Mouse (Mus musculus) forebrain, embryonic 16.5 days (tissue): ENCODE data around the gene Phospho1. TPM values are rescaled to one million over a fixed set of nuclear protein-coding genes. Genes with fewer than 3 reads are reported as not detected.
"Not testable (repeated sequence)": the region's sequence is repeated elsewhere in the genome, so short reads cannot be mapped to it uniquely, and the experiment has no call there.

Experiments used
- ATAC-seq: fragments of 200-750 bp; cut with Nextera tagmentation; 2 replicates; pipeline ENCODE4 v1.8.0; 2017; ENCODE audit warnings: mild to moderate bottlenecking, moderate library complexity
- H3K27ac ChIP-seq: fragments of 300-500 bp; sonication (generic); 2 replicates; pipeline ENCODE4 v1.5.1; 2014; ENCODE audit warnings: low read length, control low read depth
- H3K27me3 ChIP-seq: fragments of 300-500 bp; sonication (generic); replicated peaks from 2 replicates; pipeline ENCODE4 v1.6.1; 2014; ENCODE audit warnings: low read length; ENCODE audit not compliant: control insufficient read depth, insufficient read depth
- H3K36me3 ChIP-seq: fragments of 300-500 bp; sonication (generic); 2 replicates; pipeline ENCODE4 v1.6.1; 2014; ENCODE audit not compliant: control insufficient read depth, insufficient read depth
- H3K4me1 ChIP-seq: fragments of 300-500 bp; sonication (generic); replicated peaks from 2 replicates; pipeline ENCODE4 v1.6.1; 2014; ENCODE audit warnings: low read length; ENCODE audit not compliant: control insufficient read depth, insufficient read depth
- H3K4me2 ChIP-seq: fragments of 300-500 bp; sonication (generic); 2 replicates; pipeline ENCODE4 v1.6.1; 2014; ENCODE audit warnings: mild to moderate bottlenecking, low read length, control low read depth
- H3K4me3 ChIP-seq: fragments of 300-500 bp; sonication (generic); replicated peaks from 2 replicates; pipeline ENCODE4 v1.5.1; 2014; ENCODE audit warnings: mild to moderate bottlenecking, low read length, control low read depth
- H3K9ac ChIP-seq: fragments of 300-500 bp; sonication (generic); replicated peaks from 2 replicates; pipeline ENCODE4 v1.6.1; 2014; ENCODE audit warnings: low read depth, low read length, control low read depth
- H3K9me3 ChIP-seq: fragments of 300-500 bp; sonication (generic); 2 replicates; pipeline ENCODE4 v1.6.1; 2016; ENCODE audit warnings: low read length; ENCODE audit not compliant: control insufficient read depth
- WGBS: fragments of 180-500 bp; shearing (Covaris S2); extraction: QIAGEN DNeasy Blood & Tissue Kit; methylation state at CpG from one replicate; pipeline ENCODE4 v1.1.7; 2014; 5-methylcytosine and 5-hydroxymethylcytosine counted together
- polyA plus RNA-seq: library from polyadenylated mRNA; unstranded; fragments of >200 nt; fragmentation: Nextera tagmentation; extraction: Ambion mirVana; gene quantifications from 2 replicates; pipeline ENCODE4 v1.2.1, GENCODE M21; 2015

Phospho1 gene
- polyA plus RNA-seq, 1 experiment from 2014 or later, result not detected

DNA sequence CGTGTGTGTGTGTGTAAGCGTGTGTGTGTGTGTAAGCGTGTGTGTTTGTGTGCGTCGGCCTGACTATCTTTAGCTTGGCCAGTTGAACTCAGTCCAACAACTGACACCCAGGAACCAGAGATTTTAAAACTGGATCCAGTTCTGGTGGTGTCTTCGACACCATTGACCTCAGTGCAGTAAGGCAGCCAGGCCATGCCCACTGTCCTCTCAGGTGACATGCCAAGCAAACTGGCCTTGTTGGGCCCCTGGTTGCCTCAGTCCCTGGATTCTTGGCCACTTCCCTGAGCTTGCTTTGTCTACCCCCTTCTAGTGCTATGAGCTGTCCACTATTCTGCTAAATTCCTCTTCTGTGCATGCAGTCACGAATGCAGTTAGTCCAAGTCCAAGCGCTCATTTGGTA is 37.1 kb downstream of the Phospho1 start:
- no peak for ATAC-seq
- peaks cover 12% of the 10 kb centered on the region for H3K4me1 ChIP-seq
- H3K9me3 ChIP-seq, result no peaks in the 10 kb centered on the region
- H3K27ac ChIP-seq, result no peak overlapping the region
- no peak overlapping the region for H3K9ac ChIP-seq
- H3K27me3 ChIP-seq, result no peaks in the 10 kb centered on the region
- no peak overlapping the region for H3K4me2 ChIP-seq
- H3K36me3 ChIP-seq, result no peaks in the 10 kb centered on the region
- WGBS, result 97% methylated on average over 8 of the region's 8 CpGs
- no peak overlapping the region for H3K4me3 ChIP-seq

DNA sequence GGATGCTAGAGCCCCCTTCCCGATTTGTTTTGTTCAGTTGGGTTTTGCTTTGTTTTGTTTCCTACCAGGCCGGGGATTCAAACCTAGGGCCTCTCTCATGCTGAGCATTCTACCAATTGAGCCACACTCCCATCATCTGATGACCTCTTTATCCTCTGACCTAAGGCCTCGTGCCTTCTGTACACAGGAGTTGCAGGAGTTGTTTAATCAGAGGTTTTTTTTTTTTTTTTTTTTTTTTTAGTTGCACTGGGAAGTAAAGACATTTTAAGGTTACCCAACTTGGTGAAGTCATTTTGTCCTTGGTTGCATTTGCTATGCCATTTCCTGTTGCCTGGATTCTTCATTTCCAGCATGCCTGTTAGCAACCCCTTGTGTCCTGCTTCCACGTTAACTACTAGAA is 45.1 kb downstream of the Phospho1 start:
- Histone ChIP-seq H3K27ac (no peak overlapping the region), H3K9me3 (no peaks in the 10 kb centered on the region), H3K4me1 (no peaks in the 10 kb centered on the region), H3K9ac (no peak overlapping the region), H3K36me3 (no peaks in the 10 kb centered on the region), H3K4me2 (no peak overlapping the region), H3K27me3 (no peaks in the 10 kb centered on the region), H3K4me3 (no peak overlapping the region)
- ATAC-seq, result no peak
- 81% methylated on average over 4 of the region's 4 CpGs for WGBS

DNA sequence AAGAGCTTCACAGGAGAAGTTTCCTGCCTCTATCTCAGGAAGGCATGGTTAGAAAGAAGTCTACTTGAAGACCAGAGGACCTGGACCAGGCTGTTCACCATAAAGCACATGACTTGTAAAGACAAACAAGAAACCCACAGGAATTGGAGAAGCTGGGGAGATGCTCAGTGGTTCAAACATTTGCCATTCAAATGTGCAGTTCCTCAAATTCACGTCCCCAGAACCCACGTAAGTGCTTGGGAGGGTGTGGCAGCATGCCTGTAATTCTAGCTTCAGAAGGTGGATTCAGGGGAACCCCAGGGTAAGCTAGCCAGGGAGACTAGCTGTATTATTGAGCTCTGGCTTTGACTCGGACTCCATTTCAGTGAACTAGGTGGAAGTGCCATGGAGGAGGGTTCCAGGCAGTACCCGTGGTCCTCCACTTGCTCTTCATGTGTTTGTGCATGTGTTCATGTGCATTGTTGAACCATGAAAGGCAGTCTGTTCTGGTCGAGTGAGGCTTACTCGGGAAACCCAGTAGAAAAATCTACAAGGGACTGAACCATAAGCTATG is 45.7 kb downstream of the Phospho1 start:
- H3K27me3 ChIP-seq, result no peaks in the 10 kb centered on the region
- no peak overlapping the region for H3K27ac ChIP-seq
- H3K4me3 ChIP-seq, result no peak overlapping the region
- no peaks in the 10 kb centered on the region for H3K4me1 ChIP-seq
- H3K9ac ChIP-seq, result no peak overlapping the region
- 72% methylated on average over 6 of the region's 6 CpGs for WGBS
- no peak for ATAC-seq
- H3K36me3 ChIP-seq, result no peaks in the 10 kb centered on the region
- H3K9me3 ChIP-seq, result no peaks in the 10 kb centered on the region
- H3K4me2 ChIP-seq, result no peak overlapping the region

DNA sequence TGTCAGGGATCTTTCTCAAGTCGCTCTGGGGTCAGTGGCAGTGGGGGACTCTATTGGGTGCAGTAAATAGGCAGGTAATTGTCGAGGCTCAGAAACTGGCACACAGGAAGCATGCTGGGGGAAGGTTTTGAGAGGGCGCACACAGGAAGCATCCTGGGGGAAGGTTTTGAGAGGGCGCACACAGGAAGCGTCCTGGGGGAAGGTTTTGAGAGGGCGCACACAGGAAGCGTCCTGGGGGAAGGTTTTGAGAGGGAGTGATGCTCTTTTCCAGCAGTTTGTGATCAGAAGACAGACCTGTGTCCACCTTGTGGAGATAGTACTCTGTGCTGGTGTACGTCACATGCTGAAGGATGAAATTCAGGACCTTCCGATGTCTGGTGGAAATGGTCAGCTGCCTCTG is 51.5 kb downstream of the Phospho1 start:
- no peak overlapping the region for H3K4me2 ChIP-seq
- no peaks in the 10 kb centered on the region for H3K9me3 ChIP-seq
- H3K27me3 ChIP-seq, result no peaks in the 10 kb centered on the region
- WGBS, result 26% methylated on average over 9 of the region's 9 CpGs
- H3K4me1 ChIP-seq, result no peaks in the 10 kb centered on the region
- no peak overlapping the region for H3K4me3 ChIP-seq
- no peak for ATAC-seq
- no peak overlapping the region for H3K27ac ChIP-seq
- H3K9ac ChIP-seq, result no peak overlapping the region
- H3K36me3 ChIP-seq, result no peaks in the 10 kb centered on the region

DNA sequence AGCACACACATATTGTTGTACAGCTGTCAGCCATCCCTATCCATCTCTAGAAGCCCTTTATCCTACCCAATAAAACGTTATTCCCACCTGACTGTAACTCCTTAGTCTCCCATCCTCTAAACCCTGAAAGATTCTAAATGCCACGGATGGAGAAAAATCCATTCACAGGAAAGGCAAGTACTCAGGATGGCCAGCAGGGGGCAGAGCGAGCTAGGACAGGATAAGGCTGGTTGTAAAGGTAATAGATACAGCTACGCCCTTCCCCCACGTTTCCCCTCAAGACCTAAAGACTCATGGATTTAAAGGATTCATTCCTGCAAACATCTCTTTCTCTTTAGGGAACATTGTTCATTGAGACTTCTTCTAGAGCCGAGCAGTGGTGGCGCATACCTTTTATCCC is 52.0 kb downstream of the Phospho1 start:
- ATAC-seq, result no peak
- no peak overlapping the region for H3K9ac ChIP-seq
- H3K9me3 ChIP-seq, result no peaks in the 10 kb centered on the region
- no peaks in the 10 kb centered on the region for H3K4me1 ChIP-seq
- no peak overlapping the region for H3K4me3 ChIP-seq
- no peaks in the 10 kb centered on the region for H3K27me3 ChIP-seq
- WGBS, result 25% methylated on average over 7 of the region's 7 CpGs
- H3K36me3 ChIP-seq, result no peaks in the 10 kb centered on the region
- no peak overlapping the region for H3K27ac ChIP-seq
- H3K4me2 ChIP-seq, result no peak overlapping the region

DNA sequence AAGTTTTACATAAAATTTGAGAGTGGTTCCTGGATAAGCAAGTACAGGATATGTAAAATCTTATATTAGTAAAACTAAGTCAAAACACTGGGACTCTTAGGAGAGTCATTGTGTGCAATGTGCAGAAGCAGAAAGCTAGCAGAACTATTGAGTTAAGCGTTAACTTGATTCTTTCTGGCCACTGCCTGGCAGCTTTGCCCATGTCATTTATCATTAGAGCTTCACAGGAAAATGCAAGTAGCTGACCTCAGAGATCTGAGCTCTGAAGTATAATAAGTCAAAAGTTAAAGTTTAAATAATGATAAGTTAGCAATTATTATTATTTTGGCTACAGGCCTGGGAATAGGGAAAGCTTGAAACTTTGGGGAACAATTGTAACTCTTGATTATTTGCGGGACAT is 55.6 kb downstream of the Phospho1 start:
- H3K4me2 ChIP-seq, H3K27me3 ChIP-seq, H3K4me3 ChIP-seq, H3K4me1 ChIP-seq, H3K36me3 ChIP-seq, ATAC-seq, H3K9ac ChIP-seq, H3K9me3 ChIP-seq, H3K27ac ChIP-seq: not testable (repeated sequence)
- 83% methylated on average over 2 of the region's 2 CpGs for WGBS

Other genes starting within 250 kb of the Phospho1 start
- gene Ngfr, start 236.8 kb upstream of the Phospho1 start, polyA plus RNA-seq, result 8.2 and 8.7 TPM in 2 replicates
- gene Phb, start 157.5 kb upstream of the Phospho1 start, polyA plus RNA-seq, result 182 and 185 TPM in 2 replicates
- 36.8 and 38.5 TPM in 2 replicates for gene Zfp652, start 111.8 kb upstream of the Phospho1 start, polyA plus RNA-seq
- 1.3 and 2.4 TPM in 2 replicates for gene B130006D01Rik, start 100.9 kb upstream of the Phospho1 start, polyA plus RNA-seq
- 2.7 and 2.9 TPM in 2 replicates for gene Gngt2, start 12.7 kb downstream of the Phospho1 start, polyA plus RNA-seq
- 1.5 and 2.0 TPM in 2 replicates for gene Abi3, start 18.0 kb downstream of the Phospho1 start, polyA plus RNA-seq
- gene B4galnt2, start 90.4 kb downstream of the Phospho1 start, polyA plus RNA-seq, result not detected in 2 replicates
- 20.2 and 22.4 TPM in 2 replicates for gene Igf2bp1, start 181.4 kb downstream of the Phospho1 start, polyA plus RNA-seq
- gene Gip, start 200.0 kb downstream of the Phospho1 start, polyA plus RNA-seq, result not detected in 2 replicates
- 113 and 129 TPM in 2 replicates for gene Snf8, start 210.4 kb downstream of the Phospho1 start, polyA plus RNA-seq
- 35.4 and 36.5 TPM in 2 replicates for gene Ube2z, start 240.9 kb downstream of the Phospho1 start, polyA plus RNA-seq